Mouse (Mus musculus) hindbrain, embryonic 12.5 days (tissue): ENCODE data around the gene Phf5a. TPM values are rescaled to one million over a fixed set of nuclear protein-coding genes. Genes with fewer than 3 reads are reported as not detected.
"Not testable (repeated sequence)": the region's sequence is repeated elsewhere in the genome, so short reads cannot be mapped to it uniquely, and the experiment has no call there.

Source experiments
- ATAC-seq: fragments of 200-750 bp; cut with Nextera tagmentation; 2 replicates; pipeline ENCODE4 v1.8.0; 2017; ENCODE audit warnings: moderate TSS enrichment; ENCODE audit not compliant: low FRiP score
- H3K27ac ChIP-seq: fragments of 300-500 bp; sonication (generic); 2 replicates; pipeline ENCODE4 v1.5.1; 2016; ENCODE audit warnings: mild to moderate bottlenecking
- H3K27me3 ChIP-seq: fragments of 300-500 bp; sonication (generic); 2 replicates; pipeline ENCODE4 v1.6.1; 2016; ENCODE audit warnings: mild to moderate bottlenecking
- H3K36me3 ChIP-seq: fragments of 300-500 bp; sonication (generic); 2 replicates; pipeline ENCODE4 v1.6.1; 2016; ENCODE audit warnings: mild to moderate bottlenecking
- H3K4me1 ChIP-seq: fragments of 300-500 bp; sonication (generic); 2 replicates; pipeline ENCODE4 v1.6.1; 2016
- H3K4me2 ChIP-seq: fragments of 300-500 bp; sonication (generic); replicated peaks from 2 replicates; pipeline ENCODE4 v1.6.1; 2016; ENCODE audit warnings: mild to moderate bottlenecking
- H3K4me3 ChIP-seq: fragments of 300-500 bp; sonication (generic); 2 replicates; pipeline ENCODE4 v1.5.1; 2016; ENCODE audit warnings: mild to moderate bottlenecking
- H3K9ac ChIP-seq: fragments of 300-500 bp; sonication (generic); 2 replicates; pipeline ENCODE4 v1.6.1; 2016; ENCODE audit warnings: mild to moderate bottlenecking, moderate library complexity
- H3K9me3 ChIP-seq: fragments of 300-500 bp; sonication (generic); replicated peaks from 2 replicates; pipeline ENCODE4 v1.6.1; 2016; ENCODE audit warnings: mild to moderate bottlenecking
- WGBS: fragments of 180-500 bp; shearing (Covaris S2); methylation state at CpG from one replicate; pipeline ENCODE4 v1.1.7; 2016; 5-methylcytosine and 5-hydroxymethylcytosine counted together
- polyA plus RNA-seq: library from polyadenylated mRNA; unstranded; fragments of >200 nt; fragmentation: Nextera tagmentation; extraction: Ambion mirVana; gene quantifications from 2 replicates; pipeline ENCODE4 v1.2.1, GENCODE M21; 2016

Gene Phf5a
- 102 and 115 TPM in 2 replicates for polyA plus RNA-seq

DNA sequence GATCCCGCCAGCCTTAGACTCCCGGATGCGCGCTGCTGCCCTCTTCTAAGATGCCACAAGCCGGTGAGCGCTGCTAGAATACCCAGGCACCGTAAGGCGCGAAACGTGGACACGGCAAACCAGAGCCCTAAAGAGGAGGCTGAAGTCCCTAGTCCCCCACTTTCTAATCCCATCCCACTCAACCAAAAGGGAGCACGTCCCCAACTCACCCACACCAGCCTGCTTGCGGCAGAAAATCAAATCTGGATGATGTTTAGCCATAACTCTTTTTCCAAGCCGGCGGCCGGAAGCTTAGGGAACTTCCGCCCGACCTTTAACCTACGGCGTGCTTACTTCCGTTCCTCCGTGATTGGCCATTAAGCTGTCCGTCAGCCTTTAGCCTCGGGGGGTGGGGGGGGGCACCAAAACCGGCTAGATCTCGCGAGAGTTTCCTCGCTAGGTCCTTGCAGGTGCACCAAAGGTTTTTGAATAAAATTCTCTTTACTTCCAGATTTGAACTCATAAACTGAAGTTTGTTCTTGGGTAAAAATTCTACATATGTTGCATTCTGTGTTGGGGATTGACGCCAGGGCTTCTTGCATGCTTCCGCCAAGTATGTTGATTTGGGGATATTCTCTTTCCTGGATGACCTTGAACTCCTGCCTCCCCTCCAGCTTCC is at the start of gene Phf5a:
Phf5a (minus strand) TSS at position 308 of the 658 bp plus-strand sequence.
- H3K9me3 ChIP-seq = no peaks in the 10 kb centered on the region
- H3K27ac ChIP-seq = peak within 1 kb of the TSS; percentile 98
- H3K27me3 ChIP-seq = no peaks in the 10 kb centered on the region
- H3K9ac ChIP-seq = peak within 1 kb of the TSS; percentile 78
- H3K4me3 ChIP-seq = peak within 1 kb of the TSS; percentile 78
- H3K36me3 ChIP-seq = peaks cover 40% of the 10 kb centered on the region
- H3K4me2 ChIP-seq = peak within 1 kb of the TSS; percentile 95
- ATAC-seq = peak; percentile 88
- peaks cover 23% of the 10 kb centered on the region for H3K4me1 ChIP-seq
- WGBS = under 1% methylated on average over 30 of the region's 30 CpGs

DNA sequence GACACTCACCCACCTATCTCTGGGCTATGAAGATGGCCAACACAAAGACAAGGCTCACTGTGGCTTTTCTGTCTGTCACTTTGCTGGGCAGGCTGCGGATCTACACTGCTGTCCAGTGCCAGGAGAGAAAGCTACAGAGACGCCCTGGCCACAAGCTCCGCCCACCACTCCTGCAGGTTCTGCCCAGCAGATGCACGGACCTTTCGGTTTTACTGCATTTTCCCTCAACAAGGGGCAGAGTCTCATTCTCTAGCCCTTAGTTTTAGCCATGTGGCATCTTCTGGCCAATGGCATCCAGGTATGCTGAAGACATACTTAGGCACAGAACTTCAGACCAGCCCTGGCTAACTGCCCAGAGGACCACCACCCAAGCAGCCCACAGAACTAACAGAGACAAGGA is 49.5 kb upstream of the Phf5a start:
- Histone ChIP-seq H3K4me2 (no peak overlapping the region), H3K9ac (no peak overlapping the region), H3K4me3 (no peak overlapping the region), H3K27me3 (no peaks in the 10 kb centered on the region), H3K27ac (no peak overlapping the region), H3K9me3 (no peaks in the 10 kb centered on the region), H3K4me1 (peaks cover 16% of the 10 kb centered on the region), H3K36me3 (peaks cover 10% of the 10 kb centered on the region)
- ATAC-seq = no peak
- WGBS = 68% methylated on average over 5 of the region's 5 CpGs

DNA sequence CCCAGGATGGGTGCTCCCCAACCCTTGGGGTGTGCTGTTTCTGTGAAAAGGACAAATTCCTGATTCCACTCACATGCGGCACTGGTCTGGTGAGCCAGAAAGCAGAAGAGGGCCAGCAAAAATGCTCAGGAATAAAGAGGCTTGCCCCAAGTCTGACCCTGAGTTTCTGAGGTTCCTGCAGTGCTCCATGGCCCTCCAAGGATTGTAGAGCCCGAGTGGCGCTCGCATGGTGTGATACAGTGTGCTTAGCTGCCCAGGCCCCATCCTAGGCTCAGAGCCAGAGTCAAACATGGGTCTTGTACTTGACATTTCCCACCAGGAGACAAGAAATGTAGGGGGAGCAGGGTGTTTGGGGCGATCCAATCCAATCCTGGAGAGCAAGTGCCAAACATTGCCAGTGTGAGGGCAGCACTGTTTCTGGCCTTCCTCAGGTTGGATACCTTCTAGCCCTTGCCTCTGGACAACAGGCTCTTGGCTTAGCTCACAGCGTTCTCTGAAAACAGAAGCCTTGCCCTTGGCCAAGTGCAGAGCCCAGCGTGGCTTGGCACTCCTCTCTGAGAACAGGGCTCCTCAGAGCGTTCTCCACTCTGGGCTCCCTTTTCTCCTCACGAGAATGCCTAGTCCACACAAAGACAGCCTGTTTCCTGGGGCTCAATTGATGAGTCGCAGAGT is 49.0 kb upstream of the Phf5a start:
- Histone ChIP-seq H3K9ac (no peak overlapping the region), H3K9me3 (no peaks in the 10 kb centered on the region), H3K27ac (no peak overlapping the region), H3K27me3 (no peaks in the 10 kb centered on the region), H3K4me3 (no peak overlapping the region), H3K4me1 (peaks cover 16% of the 10 kb centered on the region), H3K36me3 (peaks cover 16% of the 10 kb centered on the region), H3K4me2 (no peak overlapping the region)
- 92% methylated on average over 10 of the region's 10 CpGs for WGBS
- ATAC-seq = no peak

DNA sequence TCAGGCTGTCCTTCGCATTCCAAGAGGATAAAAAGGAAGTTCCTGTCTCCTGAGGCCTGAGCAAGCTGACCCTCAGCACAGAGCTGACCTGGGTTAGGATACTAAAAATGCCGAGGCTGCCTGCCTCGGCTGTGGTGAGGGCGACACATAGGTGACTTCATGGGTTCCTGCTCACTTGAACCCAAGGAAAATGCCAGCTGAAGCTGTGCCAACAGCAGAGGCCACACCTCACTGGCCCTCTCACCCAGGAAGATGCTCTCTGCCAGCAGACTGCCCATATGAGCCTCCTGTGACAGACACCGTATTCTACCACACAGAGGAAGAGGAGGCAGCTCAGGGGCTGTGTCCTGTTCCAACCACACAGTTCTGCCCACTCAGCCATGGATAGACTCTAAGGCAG is 47.4 kb upstream of the Phf5a start:
- no peaks in the 10 kb centered on the region for H3K9me3 ChIP-seq
- ATAC-seq = no peak
- H3K4me1 ChIP-seq = 0 out of 2 replicates have a peak, but pooled peaks cover 2% of the 10 kb centered on the region
- H3K4me2 ChIP-seq = no peak overlapping the region
- peaks cover 32% of the 10 kb centered on the region for H3K36me3 ChIP-seq
- H3K27me3 ChIP-seq = no peaks in the 10 kb centered on the region
- no peak overlapping the region for H3K9ac ChIP-seq
- no peak overlapping the region for H3K4me3 ChIP-seq
- no peak overlapping the region for H3K27ac ChIP-seq
- WGBS = 83% methylated on average over 5 of the region's 5 CpGs

DNA sequence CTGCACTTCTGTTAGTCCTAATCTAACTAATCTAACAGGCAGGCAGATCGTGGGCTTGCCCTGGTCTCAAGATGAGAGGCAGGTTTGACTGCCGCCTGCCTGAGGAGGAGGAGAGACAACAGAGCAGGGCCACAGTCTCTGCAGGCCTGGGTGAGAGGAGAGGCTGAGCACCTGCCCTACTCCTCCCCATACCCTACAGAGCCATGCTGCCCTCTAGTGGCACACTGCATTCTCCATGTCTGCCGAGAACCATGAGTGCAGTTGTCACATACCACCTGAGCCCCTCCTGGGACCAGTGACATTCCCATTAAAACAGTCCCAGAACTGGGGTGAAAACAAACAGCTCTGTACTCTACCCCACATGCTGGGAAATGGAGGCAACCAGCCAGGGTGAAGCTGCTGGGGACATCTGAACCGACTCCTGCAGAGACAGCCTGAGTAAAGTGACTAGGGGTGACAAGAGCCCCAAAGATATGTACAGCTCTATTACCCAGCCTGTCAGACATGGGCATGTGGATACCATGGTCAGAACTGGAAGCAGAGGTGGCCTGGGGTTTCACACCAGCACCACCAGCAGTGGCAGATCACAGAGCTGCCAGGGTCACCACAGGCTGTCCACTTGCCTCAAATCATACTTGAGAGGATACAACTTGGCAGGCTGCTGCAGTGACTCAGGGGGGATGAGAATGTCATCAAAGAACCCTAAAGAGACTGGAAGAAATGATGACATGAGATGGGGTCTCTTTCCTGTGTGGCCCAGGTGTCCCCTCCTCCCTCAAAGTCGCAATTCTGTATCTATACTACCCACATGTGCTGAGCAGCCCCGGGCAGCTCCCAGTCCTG is 46.1 kb upstream of the Phf5a start:
- ATAC-seq = no peak
- Histone ChIP-seq H3K4me3 (no peak overlapping the region), H3K9me3 (no peaks in the 10 kb centered on the region), H3K9ac (no peak overlapping the region), H3K36me3 (peaks cover 44% of the 10 kb centered on the region), H3K27ac (no peak overlapping the region), H3K4me2 (no peak overlapping the region), H3K27me3 (no peaks in the 10 kb centered on the region), H3K4me1 (no peaks in the 10 kb centered on the region)
- WGBS = 59% methylated on average over 6 of the region's 6 CpGs

DNA sequence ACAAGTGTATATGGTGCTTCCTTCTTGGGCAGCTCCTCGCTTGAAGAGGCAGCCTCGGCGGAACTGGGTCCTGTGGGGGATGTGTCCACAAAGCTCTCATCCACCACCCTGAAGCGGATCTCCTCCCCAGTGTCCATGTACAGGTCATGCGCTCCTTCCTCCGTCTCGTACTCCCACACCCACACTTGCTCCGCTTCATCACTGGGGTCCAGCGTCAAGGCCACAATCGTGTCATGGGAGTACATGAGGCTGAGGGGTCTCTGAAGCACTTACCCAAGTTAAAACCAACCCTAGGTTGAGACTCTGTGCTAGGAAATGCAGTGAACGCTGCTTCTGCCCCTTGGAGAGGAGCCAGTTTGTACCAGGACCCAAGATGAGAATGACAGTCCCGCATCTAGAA is 45.5 kb upstream of the Phf5a start:
- WGBS = 93% methylated on average over 12 of the region's 12 CpGs
- ATAC-seq = no peak
- H3K27me3 ChIP-seq = no peaks in the 10 kb centered on the region
- H3K4me2 ChIP-seq = no peak overlapping the region
- peaks cover 51% of the 10 kb centered on the region for H3K36me3 ChIP-seq
- no peak overlapping the region for H3K9ac ChIP-seq
- H3K4me1 ChIP-seq = no peaks in the 10 kb centered on the region
- no peak overlapping the region for H3K4me3 ChIP-seq
- no peak overlapping the region for H3K27ac ChIP-seq
- no peaks in the 10 kb centered on the region for H3K9me3 ChIP-seq

DNA sequence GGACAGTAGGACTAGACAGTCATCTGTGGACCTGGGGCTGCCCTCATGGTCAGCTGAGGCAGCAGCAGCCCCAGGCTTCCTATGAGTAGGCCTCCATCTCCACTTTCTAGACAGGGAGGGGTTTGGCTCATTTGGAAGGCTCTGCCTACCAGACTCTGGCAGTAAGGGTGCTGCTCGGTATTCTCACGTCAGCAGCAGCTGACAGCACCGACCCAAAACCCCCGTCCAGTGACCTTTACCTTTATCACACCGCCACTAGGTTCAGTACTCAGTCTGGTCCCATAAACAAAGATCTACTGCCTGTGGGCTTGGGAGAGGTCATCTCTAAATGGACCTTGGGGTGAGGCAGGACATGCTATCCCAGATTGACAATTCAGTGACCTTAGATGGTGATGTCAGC is 44.0 kb upstream of the Phf5a start:
- H3K4me3 ChIP-seq = no peak overlapping the region
- 94% methylated on average over 5 of the region's 5 CpGs for WGBS

DNA sequence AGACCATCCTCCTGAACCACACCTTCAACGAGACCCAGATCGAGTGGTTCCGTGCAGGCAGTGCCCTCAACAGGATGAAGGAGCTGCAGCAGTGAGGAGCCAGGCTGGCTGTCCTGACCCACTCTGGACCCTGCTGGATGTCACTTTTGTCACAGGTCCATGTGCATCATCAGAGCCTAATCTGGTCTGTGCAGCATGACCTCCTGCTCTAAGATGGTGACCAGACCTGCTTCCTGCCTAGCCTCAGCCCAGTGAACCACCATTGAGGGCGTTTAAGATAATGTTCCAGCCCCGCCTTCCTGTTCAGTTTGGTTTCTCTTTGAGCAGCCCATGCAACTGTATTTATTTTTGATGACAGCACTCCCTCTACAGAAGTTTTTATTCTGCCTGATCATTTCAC is 43.0 kb upstream of the Phf5a start:
- no peaks in the 10 kb centered on the region for H3K9me3 ChIP-seq
- no peaks in the 10 kb centered on the region for H3K27me3 ChIP-seq
- no peak overlapping the region for H3K9ac ChIP-seq
- H3K4me2 ChIP-seq = no peak overlapping the region
- peaks cover 76% of the 10 kb centered on the region for H3K36me3 ChIP-seq
- no peak overlapping the region for H3K4me3 ChIP-seq
- H3K4me1 ChIP-seq = no peaks in the 10 kb centered on the region
- WGBS = 89% methylated on average over 5 of the region's 5 CpGs
- no peak overlapping the region for H3K27ac ChIP-seq
- ATAC-seq = no peak

More for the DNA sequence above, 44.0 kb upstream of the Phf5a start:
- no peak for ATAC-seq
- no peak overlapping the region for H3K27ac ChIP-seq
- H3K4me1 ChIP-seq = no peaks in the 10 kb centered on the region
- no peaks in the 10 kb centered on the region for H3K27me3 ChIP-seq
- H3K9me3 ChIP-seq = no peaks in the 10 kb centered on the region
- H3K36me3 ChIP-seq = peaks cover 66% of the 10 kb centered on the region
- no peak overlapping the region for H3K4me2 ChIP-seq
- peak overlapping the region; percentile 13; the same call in 1 of the 2 replicates for H3K9ac ChIP-seq

DNA sequence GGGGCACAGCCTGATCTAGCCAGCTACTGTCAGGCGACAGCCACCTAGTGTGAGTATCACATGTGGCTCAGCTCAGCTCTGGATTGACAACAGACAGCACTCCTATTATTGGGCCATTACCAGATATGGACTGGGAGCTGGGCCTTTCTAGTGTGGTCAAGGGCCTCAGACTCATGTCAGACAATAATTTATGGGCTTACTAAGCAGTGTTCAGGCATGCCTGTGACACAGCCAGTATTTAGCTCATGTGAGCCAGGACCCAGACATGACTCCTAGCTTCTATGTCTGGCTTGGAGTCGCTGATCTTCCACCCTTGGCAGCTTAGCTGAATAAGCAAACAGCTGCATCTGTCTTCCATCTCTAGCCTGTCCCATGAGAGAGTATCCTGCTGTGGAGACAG is 40.8 kb upstream of the Phf5a start:
- peaks cover 92% of the 10 kb centered on the region for H3K36me3 ChIP-seq
- H3K27me3 ChIP-seq = no peaks in the 10 kb centered on the region
- H3K4me2 ChIP-seq = no peak overlapping the region
- no peak for ATAC-seq
- H3K4me3 ChIP-seq = no peak overlapping the region
- H3K9me3 ChIP-seq = no peaks in the 10 kb centered on the region
- 88% methylated on average over 2 of the region's 2 CpGs for WGBS
- no peak overlapping the region for H3K27ac ChIP-seq
- H3K4me1 ChIP-seq = no peaks in the 10 kb centered on the region
- no peak overlapping the region for H3K9ac ChIP-seq

DNA sequence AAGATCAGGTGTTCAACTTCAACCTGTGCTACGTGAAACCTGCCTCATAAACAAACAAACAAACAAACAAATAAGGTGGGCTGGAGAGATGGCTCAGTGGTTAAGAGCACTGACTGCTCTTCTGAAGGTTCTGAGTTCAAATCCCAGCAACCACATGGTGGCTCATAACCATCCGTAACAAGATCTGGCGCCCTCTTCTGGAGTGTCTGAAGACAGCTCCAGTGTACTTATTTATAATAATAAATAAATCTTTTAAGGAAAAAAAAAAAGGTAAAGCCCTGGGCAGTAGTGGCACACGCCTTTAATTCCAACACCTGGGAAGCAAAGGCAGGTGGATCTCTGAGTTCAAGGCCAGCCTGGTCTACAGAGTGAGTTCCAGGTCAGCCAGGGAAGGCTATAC is 37.1 kb upstream of the Phf5a start:
- not testable (repeated sequence) for H3K9ac ChIP-seq, H3K9me3 ChIP-seq, H3K4me2 ChIP-seq, ATAC-seq, H3K4me3 ChIP-seq, H3K27ac ChIP-seq, H3K4me1 ChIP-seq, H3K27me3 ChIP-seq
- peaks cover 90% of the 10 kb centered on the region for H3K36me3 ChIP-seq
- WGBS = 90% methylated on average over 4 of the region's 4 CpGs

DNA sequence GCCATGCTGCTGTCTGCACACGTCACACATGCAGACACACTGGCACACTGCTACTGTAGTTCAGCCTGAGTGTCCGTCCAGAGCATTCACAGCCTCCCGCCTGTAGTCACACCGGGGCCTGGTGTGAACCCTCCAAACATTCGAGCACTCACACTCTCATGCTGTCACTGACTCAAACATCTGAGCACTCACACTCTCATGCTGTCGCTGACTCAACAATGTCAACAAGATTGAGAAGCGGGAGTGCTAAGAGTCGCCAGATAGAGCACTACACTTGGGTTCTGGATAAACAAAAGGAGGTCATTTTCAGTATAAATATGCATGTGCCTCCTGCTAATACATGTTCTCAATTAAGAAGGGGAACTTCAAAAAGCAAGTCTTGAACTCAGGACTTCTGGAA is 36.2 kb upstream of the Phf5a start:
- ATAC-seq = no peak
- Histone ChIP-seq H3K27ac (no peak overlapping the region), H3K9me3 (no peaks in the 10 kb centered on the region), H3K27me3 (no peaks in the 10 kb centered on the region), H3K36me3 (peaks cover 90% of the 10 kb centered on the region), H3K4me3 (no peak overlapping the region), H3K4me1 (no peaks in the 10 kb centered on the region), H3K4me2 (no peak overlapping the region), H3K9ac (no peak overlapping the region)
- WGBS = 94% methylated on average over 8 of the region's 8 CpGs

DNA sequence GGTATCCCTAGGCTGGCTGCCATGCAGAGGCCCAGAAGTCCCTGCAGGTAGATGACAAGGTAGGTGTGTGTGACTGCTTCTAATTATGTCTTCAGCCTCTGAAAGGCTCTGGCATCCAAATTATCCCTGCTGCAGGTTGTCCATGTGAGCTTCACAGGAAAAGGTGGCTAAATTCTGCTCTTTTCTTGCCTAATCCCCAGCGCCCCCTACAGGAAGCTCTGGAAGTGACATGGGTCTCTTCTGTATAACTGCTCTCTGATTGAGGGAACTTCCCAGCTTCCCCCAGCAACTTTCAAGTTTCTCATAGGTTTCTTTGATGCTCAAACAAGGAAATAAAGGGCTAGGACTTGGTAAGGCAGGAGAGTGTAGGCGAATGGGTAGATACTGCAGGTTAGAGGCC is 33.2 kb upstream of the Phf5a start:
- H3K9me3 ChIP-seq = no peaks in the 10 kb centered on the region
- H3K4me1 ChIP-seq = no peaks in the 10 kb centered on the region
- no peak overlapping the region for H3K4me3 ChIP-seq
- 32% methylated on average over 2 of the region's 2 CpGs for WGBS
- H3K27ac ChIP-seq = no peak overlapping the region
- no peaks in the 10 kb centered on the region for H3K27me3 ChIP-seq
- H3K9ac ChIP-seq = no peak overlapping the region
- no peak overlapping the region for H3K4me2 ChIP-seq
- H3K36me3 ChIP-seq = peaks cover 89% of the 10 kb centered on the region
- ATAC-seq = no peak
